Mouse (Mus musculus) heart, adult 8-10 months (tissue): ENCODE data around the gene Iqcc. TPM values are rescaled to one million over a fixed set of nuclear protein-coding genes. Genes with fewer than 3 reads are reported as not detected.

ENCODE experiments used
- DNase-seq: peaks from one replicate; pipeline ENCODE4 v3.0.0; 2022; ENCODE audit warnings: low spot score
- total RNA-seq, 4 experiments: library from RNA; stranded (reverse); gene quantifications; 2 replicates each; pipeline ENCODE4 v1.2.4; 2022

Iqcc gene
- total RNA-seq = 10 to 100 TPM; 14.6 to 22.9 (median 19.0) TPM

DNA sequence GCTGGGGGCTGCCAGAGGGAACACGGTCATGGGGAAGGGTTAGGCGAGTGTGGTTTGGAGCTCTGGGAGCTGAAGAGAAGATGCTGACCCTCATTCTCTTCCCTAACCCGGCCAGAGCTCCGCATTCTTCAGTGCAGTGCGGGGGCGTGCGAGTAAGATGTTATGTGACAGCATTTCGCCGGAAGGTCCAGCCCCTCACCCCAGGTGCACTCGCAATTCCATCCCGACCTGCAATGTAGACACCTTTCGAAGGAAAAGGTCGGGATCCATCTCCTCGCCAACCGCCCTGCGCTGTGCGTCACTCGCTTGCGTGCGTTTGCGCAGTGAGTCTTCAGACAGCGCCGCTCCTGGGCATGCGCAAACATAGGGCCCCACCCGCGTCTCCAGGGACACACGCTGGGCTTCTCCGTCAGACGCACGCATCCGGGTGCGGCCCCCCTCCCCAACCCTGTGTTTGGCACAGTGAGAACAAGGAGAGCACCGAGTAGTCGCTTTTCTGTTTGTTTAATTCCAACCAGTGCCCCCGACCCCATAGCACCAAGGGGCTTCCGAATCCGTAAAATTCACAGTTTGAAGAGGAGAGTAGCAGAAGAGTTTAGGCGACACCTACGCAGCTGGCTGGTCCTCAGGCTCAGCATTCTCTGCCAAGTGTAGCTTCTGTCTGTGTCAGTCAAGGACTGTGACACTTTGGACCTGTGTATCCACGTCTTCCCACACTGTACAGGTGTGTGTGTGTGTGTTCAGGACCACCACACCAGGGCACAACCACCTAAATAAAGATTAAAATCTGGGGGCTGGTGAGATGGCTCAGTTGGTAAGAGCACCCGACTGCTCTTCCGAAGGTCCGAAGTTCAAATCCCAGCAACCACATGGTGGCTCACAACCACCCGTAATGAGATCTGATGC, at the start of gene Iqcc:
Gene Iqcc, minus strand, starts transcription at position 314 of the 906 bp plus-strand sequence.
- DNase-seq = peak; percentile 97

- DNase-seq = no peak
These were observed 43.4 kb upstream of the Iqcc start for GRCm38 (mm10) chr4:129662255-129662813.

DNA sequence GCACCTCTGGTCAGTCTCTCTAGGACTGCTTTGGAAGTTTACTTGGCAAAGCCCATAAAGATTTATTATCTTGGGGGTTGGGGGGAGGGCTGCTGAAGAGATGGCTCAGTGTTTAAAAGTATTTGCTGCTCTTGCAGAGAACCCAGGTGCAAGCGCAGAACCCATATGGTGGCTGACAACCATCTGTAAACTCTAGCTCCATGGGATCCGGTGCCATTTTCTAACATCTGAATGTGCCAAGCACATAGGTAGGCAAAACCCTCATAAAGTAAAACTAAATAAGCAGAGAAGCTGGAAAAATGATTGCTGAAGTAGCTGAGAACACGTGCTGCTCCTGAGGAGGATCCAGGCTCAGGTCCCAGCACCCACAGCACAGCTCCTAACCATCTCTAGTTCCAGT, 42.7 kb upstream of the Iqcc start:
- no peak for DNase-seq

DNA sequence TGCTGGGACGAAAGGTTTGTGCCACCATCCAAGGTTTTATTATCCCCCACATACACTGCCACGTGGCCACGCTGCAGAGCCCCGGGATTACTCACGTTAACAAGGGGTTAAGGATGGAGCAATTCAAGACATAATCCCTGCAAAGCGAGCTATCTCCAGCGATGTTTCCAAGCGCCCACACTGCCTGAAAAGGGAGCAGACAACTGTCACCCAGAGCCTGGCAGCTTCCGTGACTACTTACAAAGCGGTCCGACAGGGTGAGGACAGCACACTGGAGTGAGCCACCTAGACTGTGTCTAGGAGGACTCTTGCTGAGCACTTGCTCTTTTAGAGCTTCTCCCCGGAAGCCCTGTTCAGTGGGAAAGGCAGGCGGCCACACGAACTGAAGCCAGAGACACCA, 35.9 kb upstream of the Iqcc start:
- no peak for DNase-seq

DNA sequence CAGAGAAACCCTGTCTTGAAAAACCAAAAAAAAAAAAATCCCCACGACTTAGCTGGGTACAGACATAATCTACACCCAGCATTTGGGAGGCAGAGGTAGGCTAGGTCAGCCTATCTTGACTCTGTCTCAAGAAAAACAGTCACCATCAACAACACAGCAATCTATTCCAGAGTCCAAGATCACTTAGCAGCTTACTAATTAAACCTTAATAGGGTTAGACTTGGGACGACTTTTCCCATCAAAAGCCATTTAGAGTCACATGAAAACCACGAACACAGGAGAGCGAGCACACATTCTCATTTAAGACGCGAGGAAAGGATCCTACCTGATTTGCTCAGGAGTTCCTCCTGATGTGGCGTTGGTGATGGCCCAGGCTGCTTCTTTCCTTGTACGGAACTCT, 31.5 kb upstream of the Iqcc start:
- DNase-seq = no peak

- DNase-seq = no peak
These were observed 29.8 kb upstream of the Iqcc start for GRCm38 (mm10) chr4:129648656-129649055.

DNA sequence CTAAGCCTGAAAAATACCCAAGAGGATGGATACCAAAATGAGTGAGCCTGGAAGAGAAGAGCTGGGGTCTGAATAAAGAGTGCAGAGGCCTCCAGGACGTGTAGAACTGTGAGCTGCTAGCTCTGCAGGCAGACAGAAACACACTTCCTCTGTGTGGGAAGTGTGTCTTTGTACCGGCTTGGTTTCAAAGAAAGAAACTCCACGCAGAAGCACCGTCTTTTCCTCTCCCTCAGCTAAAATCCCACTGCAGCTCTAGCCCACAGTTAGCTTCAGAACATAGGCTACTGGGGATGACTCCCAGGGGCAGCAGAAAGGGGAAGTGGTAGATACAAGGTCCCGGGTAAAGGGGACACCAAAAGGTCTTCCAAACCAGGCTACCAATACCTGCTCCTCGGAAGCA, 26.3 kb upstream of the Iqcc start:
- no peak for DNase-seq

- DNase-seq = no peak
These were observed 22.9 kb upstream of the Iqcc start for GRCm38 (mm10) chr4:129641756-129642155.

GRCm38 (mm10) chr4:129640638-129641467, 22.0 kb upstream of the Iqcc start, which contains the start of gene Txlna:
Gene Txlna (minus strand): TSS chr4:129641065.
- peak; percentile 98 for DNase-seq

DNA sequence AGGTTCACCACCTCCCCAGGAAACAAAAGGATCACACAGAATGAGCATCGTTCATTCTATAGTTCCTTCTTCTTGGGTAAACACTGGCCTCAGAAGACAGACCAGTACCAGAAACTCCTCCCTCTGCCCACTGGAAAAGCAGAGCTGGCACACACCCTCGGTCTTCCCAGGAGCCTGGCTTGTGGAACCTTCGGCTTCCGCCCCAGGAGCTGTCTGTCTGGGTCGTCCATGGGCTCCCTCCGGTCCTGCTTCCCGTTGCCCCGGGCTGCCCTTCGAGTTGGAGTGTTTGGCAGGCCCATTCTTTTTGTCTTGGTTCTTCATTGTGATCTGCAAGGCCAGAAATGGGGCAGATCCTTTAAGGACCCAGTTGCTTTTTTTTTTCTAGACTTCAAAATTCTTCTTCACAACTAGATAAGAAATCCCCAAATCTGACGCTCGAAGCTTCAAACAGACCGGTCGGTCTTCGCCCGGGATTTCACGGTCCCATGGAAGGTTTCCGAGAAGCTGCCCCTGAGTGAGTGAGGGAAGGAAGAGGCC, 21.3 kb upstream of the Iqcc start:
- peak; percentile 33 for DNase-seq

DNA sequence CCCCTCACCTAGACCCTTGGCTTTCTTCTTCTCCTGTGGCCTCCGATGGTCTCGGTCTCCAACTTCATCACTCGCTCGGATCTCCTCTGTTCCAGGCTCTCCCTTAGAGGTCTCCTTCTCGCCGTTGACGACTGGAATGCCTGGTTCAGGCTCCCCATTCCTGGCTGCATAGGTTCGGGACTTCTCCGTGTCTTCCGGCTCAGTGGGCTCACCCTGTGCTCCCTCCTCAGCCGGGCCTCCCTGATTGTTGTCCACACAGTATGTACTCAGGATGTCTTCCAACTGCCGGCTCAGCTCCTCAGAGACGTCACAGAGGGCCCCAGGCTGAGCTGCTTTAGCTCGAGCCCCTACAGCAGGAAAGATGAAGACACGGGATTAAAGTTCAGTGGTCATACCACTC, 20.3 kb upstream of the Iqcc start:
- no peak for DNase-seq

- DNase-seq = no peak
These were observed 15.0 kb upstream of the Iqcc start for GRCm38 (mm10) chr4:129633852-129634251.

GRCm38 (mm10) chr4:129631867-129632266, 13.0 kb upstream of the Iqcc start:
- DNase-seq = no peak

- DNase-seq = no peak
These were observed 12.0 kb upstream of the Iqcc start for GRCm38 (mm10) chr4:129630944-129631343.

DNA sequence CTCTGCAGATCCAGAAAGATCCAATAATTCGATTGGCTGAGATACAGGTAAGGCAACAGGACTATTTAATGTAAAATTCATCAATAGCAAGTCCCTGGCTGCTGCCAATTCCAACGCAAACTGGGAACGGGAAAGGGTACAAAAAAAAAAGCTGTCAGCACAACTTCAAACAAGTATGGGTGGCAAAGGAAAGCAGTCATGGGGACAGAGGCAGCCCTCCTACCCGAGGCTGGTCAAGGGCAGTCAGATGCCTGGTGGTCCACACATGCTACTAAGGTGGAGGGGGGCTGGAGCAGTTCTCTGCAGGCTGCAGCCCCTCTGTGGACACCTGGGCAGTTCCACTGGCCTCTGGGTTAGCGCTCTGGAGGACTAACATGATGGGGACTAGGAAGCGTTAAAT, 7.1 kb upstream of the Iqcc start:
- DNase-seq = no peak

- no peak for DNase-seq
These were observed 6.6 kb upstream of the Iqcc start for GRCm38 (mm10) chr4:129625496-129625895.

DNA sequence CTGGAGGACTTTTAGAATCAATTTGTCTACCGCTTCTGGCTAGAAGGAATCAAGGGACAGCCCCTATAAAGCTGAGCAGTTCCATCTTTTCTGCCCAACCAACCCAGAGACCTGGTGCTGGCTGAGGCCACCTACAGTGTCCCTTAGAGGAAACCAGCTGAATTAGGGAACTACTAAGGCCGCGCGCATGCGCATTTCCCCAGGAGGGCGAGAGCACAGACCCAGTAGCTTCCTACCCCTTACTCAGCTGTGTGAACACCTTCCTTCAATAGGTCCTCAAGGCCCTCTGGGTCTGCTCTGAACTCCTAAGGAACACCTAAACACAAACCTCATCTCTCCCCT, 6.1 kb upstream of the Iqcc start:
- peak; percentile 39 for DNase-seq

DNA sequence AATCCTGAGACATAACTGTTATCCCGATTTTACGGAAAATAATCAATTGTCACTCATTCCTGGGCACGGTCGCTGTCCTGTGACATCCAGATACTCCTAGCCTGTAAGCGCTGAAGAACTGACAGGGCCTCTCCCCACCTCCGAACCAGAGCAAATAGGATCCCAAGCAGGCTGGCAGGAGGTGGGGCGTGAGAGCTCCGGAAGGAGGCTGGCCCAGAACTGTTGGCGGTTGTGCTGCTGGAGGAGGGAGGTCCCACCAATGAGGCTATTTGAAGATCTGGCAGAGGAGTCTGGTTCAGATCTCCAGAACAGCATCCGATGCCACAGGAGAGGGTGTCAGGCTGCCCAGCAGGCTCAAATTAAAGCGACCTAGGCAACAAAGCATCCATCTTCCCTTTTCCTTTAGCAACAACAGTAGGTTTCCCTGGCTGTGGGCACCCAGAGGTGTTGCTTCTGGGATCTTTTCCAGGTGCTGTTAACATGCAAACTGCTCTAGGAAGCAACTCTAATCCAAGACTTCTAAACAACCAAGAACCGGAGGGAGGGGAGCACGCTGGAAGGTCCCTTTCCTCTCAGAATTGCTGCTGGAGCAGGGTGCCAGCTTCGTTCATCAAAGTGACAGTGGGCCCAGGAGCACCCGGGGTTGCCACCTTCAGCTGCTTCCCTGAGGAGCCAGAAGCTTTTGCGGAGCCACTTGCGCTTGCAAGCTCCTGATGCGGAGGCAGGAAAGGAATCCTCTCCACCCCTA, 5.6 kb upstream of the Iqcc start:
- peak; percentile 90 for DNase-seq

DNA sequence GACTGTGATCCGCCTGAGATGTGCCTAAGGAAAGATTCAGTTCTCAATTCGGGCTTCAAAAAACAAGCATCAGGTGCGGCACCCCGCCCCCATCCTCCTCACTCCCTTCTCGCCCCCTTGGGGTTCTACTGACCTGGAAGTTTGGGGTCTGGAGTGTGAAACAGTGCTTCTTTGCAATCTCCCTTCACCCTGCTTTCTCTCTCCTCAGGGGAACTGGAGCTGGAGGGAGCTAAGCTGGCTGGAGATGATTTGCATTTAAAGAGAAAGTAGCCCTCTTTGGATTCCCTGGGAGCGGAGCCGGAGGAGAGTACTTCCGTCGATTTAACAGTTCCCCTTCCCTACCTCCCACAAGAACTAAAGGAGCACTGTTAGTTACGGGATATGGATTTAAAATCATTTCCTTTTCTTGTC, 4.8 kb upstream of the Iqcc start, which contains the start of gene Ccdc28b:
Gene Ccdc28b, minus strand, starts transcription at position 267 of the 411 bp plus-strand sequence.
- peak; percentile 81 for DNase-seq

DNA sequence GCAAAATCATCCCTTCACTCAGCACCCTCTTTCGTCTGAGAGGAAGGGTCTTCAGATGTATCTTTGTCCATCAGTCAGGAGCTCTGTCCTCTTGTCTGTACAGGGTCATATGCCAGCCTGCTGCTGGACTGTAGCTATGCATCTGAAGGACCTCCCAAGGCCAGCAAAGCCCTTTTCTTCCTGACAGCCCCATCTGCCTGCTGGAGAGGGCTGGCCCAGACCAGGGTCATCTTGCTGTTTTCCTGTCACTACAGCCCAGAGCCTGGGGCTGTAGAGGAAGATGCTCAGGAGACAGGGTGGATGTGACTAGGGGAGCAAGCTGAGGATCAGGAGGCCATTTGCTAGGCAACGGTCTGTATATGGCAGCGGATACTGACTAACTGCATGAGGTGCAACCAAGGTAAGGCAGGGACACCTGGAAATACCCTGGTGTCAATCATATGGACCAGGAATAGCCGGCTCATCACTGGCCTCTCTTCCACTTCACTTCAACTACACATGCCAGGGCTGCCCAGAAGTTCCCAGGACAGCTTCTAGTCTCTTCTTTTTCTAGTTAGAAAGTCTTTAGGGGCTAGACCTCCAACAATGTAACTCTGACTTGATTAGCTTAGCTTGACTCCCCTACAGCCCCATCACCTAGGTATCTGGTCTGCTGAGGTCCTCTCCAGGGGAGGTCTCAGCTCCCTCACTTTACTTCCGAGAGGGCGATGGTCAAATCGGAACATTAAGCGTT, 4.1 kb upstream of the Iqcc start:
- no peak for DNase-seq
